Mouse (Mus musculus) ES-E14 (cell line): ENCODE data around the gene Fam169a. TPM values are rescaled to one million over a fixed set of nuclear protein-coding genes. Genes with fewer than 3 reads are reported as not detected.

ENCODE experiments used
- DNase-seq: peaks from one replicate; pipeline ENCODE4 v3.0.0-alpha.2; 2013; ENCODE audit warnings: low read depth, low spot score
- H3K27ac ChIP-seq: 2 replicates; pipeline ENCODE4 v1.5.1; 2012; ENCODE audit warnings: low read depth, mild to moderate bottlenecking, low read length, moderate library complexity, mixed read lengths; ENCODE audit not compliant: poor library complexity, insufficient read depth, severe bottlenecking
- H3K36me3 ChIP-seq: 2 replicates; pipeline ENCODE4 v1.6.1; 2012; ENCODE audit warnings: mild to moderate bottlenecking, low read length, moderate library complexity, mixed read lengths; ENCODE audit not compliant: control insufficient read depth, poor library complexity, insufficient read depth, severe bottlenecking
- H3K4me1 ChIP-seq, 2 experiments: fragments of 150-350 bp in 1 of 2; sonication (generic) in 1 of 2; 2 replicates each; pipeline ENCODE4 v1.6.1; 2012; ENCODE audit warnings: low read length in 2 of 2, mild to moderate bottlenecking in 1 of 2, mixed read lengths in 1 of 2; ENCODE audit not compliant: control insufficient read depth in 2 of 2, insufficient read depth in 2 of 2, poor library complexity in 1 of 2
- H3K4me3 ChIP-seq, 2 experiments: fragments of 150-350 bp in 1 of 2; sonication (generic) in 1 of 2; 2 replicates each; pipeline ENCODE4 v1.5.1; 2012; ENCODE audit warnings: low read length in 2 of 2, low read depth in 1 of 2, mild to moderate bottlenecking in 1 of 2, mixed read lengths in 1 of 2; ENCODE audit not compliant: insufficient read depth in 1 of 2, poor library complexity in 1 of 2, severe bottlenecking in 1 of 2
- H3K9ac ChIP-seq: 2 replicates; pipeline ENCODE4 v1.6.1; 2012; ENCODE audit warnings: low read depth, mild to moderate bottlenecking, low read length, mixed read lengths; ENCODE audit not compliant: poor library complexity, insufficient read depth, severe bottlenecking
- H3K9me3 ChIP-seq: fragments of 150-350 bp; sonication (generic); 2 replicates; pipeline ENCODE4 v1.6.1; 2012; ENCODE audit warnings: low read depth, mild to moderate bottlenecking, low read length; ENCODE audit not compliant: control insufficient read depth, insufficient read depth
- CHD2 ChIP-seq: IDR thresholded peaks from 2 replicates; pipeline ENCODE4 v1.6.1; 2014; ENCODE audit warnings: mild to moderate bottlenecking, low read depth, low read length, inconsistent platforms
- HCFC1 ChIP-seq: IDR thresholded peaks from 2 replicates; pipeline ENCODE4 v1.6.1; 2012; ENCODE audit warnings: low read length, inconsistent platforms, borderline replicate concordance; ENCODE audit not compliant: insufficient read depth
- MAFK ChIP-seq: IDR thresholded peaks from 2 replicates; pipeline ENCODE4 v1.6.1; 2014; ENCODE audit warnings: mild to moderate bottlenecking, low read depth, low read length, inconsistent platforms; ENCODE audit not compliant: insufficient read depth
- ZC3H11A ChIP-seq: IDR thresholded peaks from 2 replicates; pipeline ENCODE4 v1.6.1; 2012; ENCODE audit warnings: low read depth, mild to moderate bottlenecking, inconsistent platforms, low read length, borderline replicate concordance
- ZNF384 ChIP-seq: IDR thresholded peaks from 2 replicates; pipeline ENCODE4 v1.6.1; 2012; ENCODE audit warnings: low read depth, low read length, inconsistent platforms
- in situ Hi-C, 2 experiments: fragments of 600-800 bp; cut with MboI; formaldehyde crosslinking; loops; one replicate each; pipeline ENCODE4 v1.15.1; 2025; ENCODE audit warnings: low sequenced_read_pairs in 2 of 2, inconsistent platforms in 1 of 2; ENCODE audit not compliant: unreplicated experiment in 2 of 2
- total RNA-seq: library from RNA; depleted of rRNA; stranded (reverse); fragments of 300-350 nt; gene quantifications from 2 replicates; pipeline ENCODE4 v1.2.3, GENCODE M21; 2012

Gene Fam169a
- total RNA-seq, 1 experiment = 63.4 TPM

GRCm38 (mm10) chr13:97030075-97030474, 37.0 kb upstream of the Fam169a start:
- in situ Hi-C loops = no loop called here
- DNase-seq = no peak
- no peak for TF ChIP-seq MAFK
- TF ChIP-seq CHD2 = no peak
- no peak for TF ChIP-seq HCFC1
- Histone ChIP-seq H3K4me3 (no peak overlapping the region), H3K4me1 (no peaks in the 10 kb centered on the region), H3K9ac (no peak overlapping the region), H3K9me3 (no peaks in the 10 kb centered on the region), H3K27ac (no peak overlapping the region), H3K36me3 (no peaks in the 10 kb centered on the region)

- Histone ChIP-seq H3K9me3 (no peaks in the 10 kb centered on the region), H3K9ac (no peak within 1 kb of the TSS), H3K36me3 (no peaks in the 10 kb centered on the region), H3K4me1 (no peaks in the 10 kb centered on the region), H3K27ac (no peak within 1 kb of the TSS), H3K4me3 (no peak within 1 kb of the TSS)
- in situ Hi-C loops = no loop called here
- no peak for DNase-seq
- no peak for TF ChIP-seq MAFK
- no peak for TF ChIP-seq ZC3H11A
- no peak for TF ChIP-seq CHD2
- TF ChIP-seq ZNF384 = no peak
These were observed 32.8 kb upstream of the Fam169a start, which contains the start of gene 1700029F12Rik for GRCm38 (mm10) chr13:97034262-97034661. 1700029F12Rik (minus strand) TSS chr13:97034362.

GRCm38 (mm10) chr13:97051158-97051557, 15.9 kb upstream of the Fam169a start:
- no peak for DNase-seq
- Histone ChIP-seq H3K36me3 (no peaks in the 10 kb centered on the region), H3K4me1 (no peaks in the 10 kb centered on the region), H3K27ac (no peak overlapping the region), H3K9ac (no peak overlapping the region), H3K4me3 (no peak overlapping the region), H3K9me3 (no peaks in the 10 kb centered on the region)
- no peak for TF ChIP-seq MAFK
- TF ChIP-seq CHD2 = no peak
- TF ChIP-seq ZC3H11A = no peak
- TF ChIP-seq ZNF384 = no peak
- TF ChIP-seq HCFC1 = no peak
- in situ Hi-C loops = loop anchor here (10.0 kb wide), 1 partner anchor 196 kb away; no protein-coding TSS in a partner anchor

- Histone ChIP-seq H3K4me3 (no peak overlapping the region; a peak in 1 of 4 replicates), H3K9me3 (no peaks in the 10 kb centered on the region), H3K4me1 (peaks cover 0 to under 1% of the 10 kb centered on the region in 2 experiments; a peak in 1 of 4 replicates), H3K9ac (peak overlapping the region; percentile 64; the same call in 1 of the 2 replicates), H3K36me3 (no peaks in the 10 kb centered on the region), H3K27ac (no peak overlapping the region)
- peak; percentile 84 for DNase-seq
- TF ChIP-seq ZC3H11A (peak; percentile 82; the same call in 1 of the 2 replicates), MAFK (no peak)
- in situ Hi-C loops = loop anchor here (10.0 kb wide), 1 partner anchor 198 kb away; no protein-coding TSS in a partner anchor
These were observed 14.4 kb upstream of the Fam169a start for GRCm38 (mm10) chr13:97052667-97053066.

- Histone ChIP-seq H3K27ac (no peak overlapping the region), H3K4me1 (peaks cover 0 to 4% of the 10 kb centered on the region in 2 experiments; a peak in 2 of 4 replicates), H3K9me3 (no peaks in the 10 kb centered on the region), H3K9ac (no peak overlapping the region), H3K4me3 (no peak overlapping the region), H3K36me3 (no peaks in the 10 kb centered on the region)
- no peak for TF ChIP-seq MAFK
- TF ChIP-seq ZNF384 = no peak
- TF ChIP-seq ZC3H11A = no peak
- TF ChIP-seq CHD2 = no peak
- TF ChIP-seq HCFC1 = no peak
- in situ Hi-C loops = loop anchor here (10.0 kb wide), 1 partner anchor 199 kb away; no protein-coding TSS in a partner anchor
- no peak for DNase-seq
These were observed 13.2 kb upstream of the Fam169a start for GRCm38 (mm10) chr13:97053844-97054243.
